Mouse (Mus musculus) testis, postnatal 10 days (tissue): Measurements from ENCODE around the gene Ppm1f.
A peak's percentile ranks its signal among the peaks of the same experiment; 100 is the strongest.

ENCODE experiments used
- DNase-seq: peaks from one replicate; pipeline ENCODE4 v3.0.0; 2021; ENCODE audit warnings: low spot score

The Ppm1f gene

DNA sequence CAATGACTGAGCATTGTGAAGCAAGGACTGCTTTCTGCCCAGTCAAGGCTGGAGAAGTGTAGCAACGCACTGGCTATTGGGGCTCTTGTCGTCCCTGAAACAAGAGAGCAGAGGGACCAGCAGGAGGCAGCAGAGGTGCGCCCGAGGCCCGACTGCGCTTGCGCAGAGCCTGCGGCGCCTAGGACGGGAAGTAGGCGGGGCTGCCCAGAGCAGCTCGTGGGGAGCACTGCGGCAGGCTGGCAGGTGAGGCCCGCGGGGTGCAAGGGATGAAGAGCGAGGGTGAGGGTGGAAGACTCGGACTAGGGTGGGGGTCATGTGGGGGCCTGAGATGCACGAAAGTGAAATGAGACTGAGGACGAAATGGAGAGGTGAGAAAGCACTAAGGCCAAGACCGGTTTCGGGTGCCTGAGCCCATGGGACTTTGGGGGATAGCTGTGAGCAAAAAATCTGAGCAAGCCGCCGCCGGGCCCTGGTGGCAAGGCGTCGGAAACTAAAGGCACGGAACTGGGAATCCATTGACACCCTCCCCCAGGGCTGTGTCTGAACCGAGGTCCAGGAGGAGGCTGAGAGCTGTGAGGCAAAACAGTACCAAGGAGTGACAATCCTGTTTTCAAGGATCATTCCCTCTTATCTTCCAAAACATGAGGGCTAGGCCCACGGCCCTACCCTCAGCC, at the start of gene Ppm1f:
TSS of gene Ppm1f (plus strand) at position 88 of the 674 bp plus-strand sequence.
- DNase-seq = peak; percentile 96

GRCm38 (mm10) chr16:16849196-16849595, 47.1 kb upstream of the Ppm1f start:
- DNase-seq = no peak

GRCm38 (mm10) chr16:16852411-16852810, 43.9 kb upstream of the Ppm1f start:
- DNase-seq = no peak

DNA sequence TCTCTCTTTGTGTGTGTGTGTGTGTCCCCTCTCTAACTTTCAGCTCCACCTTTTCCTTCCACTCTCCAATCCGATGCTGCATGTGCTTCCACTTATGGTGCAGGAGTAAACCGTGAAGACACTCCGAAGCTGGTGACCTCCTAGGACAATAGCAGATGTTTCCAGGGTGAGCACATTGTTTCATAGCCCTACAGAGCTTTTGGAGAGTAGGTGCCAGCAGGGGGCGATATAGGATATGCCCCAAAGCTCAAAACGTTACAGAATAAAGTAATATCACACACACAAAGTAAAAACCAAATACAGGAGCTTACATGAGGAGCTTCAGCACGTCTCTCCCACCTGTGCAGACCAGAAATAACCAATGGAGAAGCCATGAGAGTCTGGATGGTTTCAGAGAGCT, 41.4 kb upstream of the Ppm1f start:
- DNase-seq = peak; percentile 66

DNA sequence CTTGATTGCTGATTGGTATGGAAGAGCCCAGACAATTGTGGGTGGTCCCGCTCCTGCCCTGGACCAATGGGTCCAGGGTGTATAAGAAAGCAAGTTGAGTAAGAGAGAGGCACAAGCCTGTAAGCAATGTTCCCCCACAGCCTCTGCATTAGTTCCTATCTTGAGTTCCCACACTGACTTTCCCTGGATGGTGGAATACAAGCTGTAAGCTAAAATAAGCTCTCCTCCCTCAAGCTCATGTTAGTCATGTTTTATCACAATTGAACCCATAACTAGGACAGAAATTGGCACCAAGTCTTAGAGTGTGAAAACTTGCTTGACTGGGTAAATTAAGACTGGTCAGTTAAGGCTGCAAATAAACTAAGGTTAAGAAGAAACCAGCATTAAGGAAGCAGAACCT, 40.7 kb upstream of the Ppm1f start:
- no peak for DNase-seq

DNA sequence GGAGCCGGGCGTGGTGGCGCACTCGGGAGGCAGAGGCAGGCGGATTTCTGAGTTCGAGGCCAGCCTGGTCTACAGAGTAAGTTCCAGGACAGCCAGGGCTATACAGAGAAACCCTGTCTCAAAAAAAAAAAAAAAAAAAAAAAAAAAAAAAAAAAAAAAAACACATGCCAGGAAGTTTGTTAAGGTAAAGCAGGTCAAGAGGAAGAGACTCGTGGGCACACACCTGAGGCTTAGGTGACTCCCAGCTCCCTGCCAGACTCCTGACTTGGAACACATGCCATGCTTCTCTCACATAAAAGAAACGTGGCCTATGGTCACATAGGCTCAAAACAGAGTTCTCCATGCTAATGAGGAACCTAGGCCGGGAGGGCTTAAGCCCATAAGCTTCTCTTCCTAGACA, 40.2 kb upstream of the Ppm1f start:
- DNase-seq = peak; percentile 8

- peak; percentile 30 for DNase-seq
These were observed 39.4 kb upstream of the Ppm1f start for GRCm38 (mm10) chr16:16856731-16857476.

DNA sequence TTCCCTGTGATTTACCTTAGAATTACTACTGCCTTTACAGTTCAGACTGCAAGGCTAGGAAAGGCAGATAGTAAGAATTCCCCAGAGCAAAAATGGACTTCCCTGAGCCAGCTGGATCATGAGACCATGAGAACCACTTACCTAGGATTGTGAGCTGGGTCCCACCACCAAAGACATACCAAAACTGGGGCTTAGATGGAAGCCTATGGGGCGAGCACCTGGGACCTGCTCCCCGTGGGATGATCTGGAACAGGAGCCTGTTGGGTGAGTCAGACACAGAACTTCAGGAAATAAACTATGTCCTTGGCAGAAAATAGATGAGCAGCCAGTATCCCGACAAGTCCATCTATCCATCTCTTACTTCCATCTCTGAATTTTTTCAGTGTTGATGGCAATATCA, 34.0 kb upstream of the Ppm1f start:
- no peak for DNase-seq

DNA sequence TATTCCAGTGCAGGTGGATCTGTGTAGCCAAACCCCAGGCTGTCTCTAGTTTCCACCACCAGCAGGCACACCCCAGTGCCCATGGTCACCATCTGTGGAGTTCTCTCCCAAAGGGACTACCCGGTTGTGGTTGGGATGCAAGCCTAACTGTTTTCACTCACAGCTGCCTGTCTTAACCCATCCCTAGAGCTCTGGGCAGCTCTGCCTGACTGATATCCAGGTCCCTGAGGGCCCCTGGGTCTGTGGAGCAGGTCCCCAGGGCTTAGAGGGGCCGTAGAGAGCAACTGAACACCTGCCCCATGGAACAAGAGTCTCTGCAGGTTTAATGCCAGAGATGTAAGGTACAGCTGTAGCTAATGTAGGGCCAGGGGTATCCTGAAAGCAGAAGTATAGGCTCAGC, 32.3 kb upstream of the Ppm1f start, which contains the start of gene Igll1:
TSS of gene Igll1 (minus strand) at position 8 of the 400 bp plus-strand sequence.
- peak; percentile 25 for DNase-seq

DNA sequence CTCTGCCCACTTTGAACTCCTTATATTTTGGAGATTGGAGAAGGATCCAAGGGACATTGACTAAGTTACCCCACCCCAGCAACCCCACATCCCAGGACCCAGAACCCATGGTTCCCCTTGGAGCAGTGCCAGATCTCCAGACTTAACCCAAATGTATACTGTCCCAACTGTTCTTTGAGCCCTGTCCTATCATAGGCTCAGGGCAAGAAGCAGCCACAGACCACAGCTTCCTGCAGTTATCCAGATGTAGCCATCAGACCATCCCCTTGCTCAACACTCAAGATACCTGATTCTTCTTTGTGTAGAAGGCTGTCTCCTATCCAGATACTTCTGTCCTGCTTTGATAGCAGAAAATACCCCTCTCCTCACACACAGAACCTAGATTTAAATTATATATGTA, 31.1 kb upstream of the Ppm1f start:
- DNase-seq = peak; percentile 32

GRCm38 (mm10) chr16:16865696-16866561, 30.3 kb upstream of the Ppm1f start:
- peak; percentile 24 for DNase-seq

DNA sequence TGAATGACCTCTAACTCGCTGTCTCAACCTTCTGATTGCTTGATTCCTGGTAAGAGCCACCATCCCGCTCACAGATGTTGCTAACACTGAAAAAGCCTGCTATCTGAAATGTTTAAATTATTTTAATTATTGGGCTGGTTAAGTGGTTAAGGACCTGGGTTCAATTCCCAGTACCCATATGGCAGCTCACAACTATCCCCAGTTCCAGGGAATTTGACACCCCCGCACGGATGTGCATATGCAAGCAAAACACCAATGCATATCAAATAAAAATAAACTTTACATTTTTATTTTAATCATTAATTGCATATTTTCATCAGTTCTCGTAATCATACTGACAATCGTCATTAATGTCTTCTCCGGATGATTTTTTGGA, 26.0 kb upstream of the Ppm1f start:
- no peak for DNase-seq

GRCm38 (mm10) chr16:16870617-16871331, 25.5 kb upstream of the Ppm1f start, which contains the start of the genes Top3b and Vpreb1:
Gene Top3b, plus strand, starts transcription at chr16:16870736.
Gene Vpreb1, minus strand, starts transcription at chr16:16870843.
- peak; percentile 85 for DNase-seq

GRCm38 (mm10) chr16:16879025-16879424, 17.2 kb upstream of the Ppm1f start:
- no peak for DNase-seq

DNA sequence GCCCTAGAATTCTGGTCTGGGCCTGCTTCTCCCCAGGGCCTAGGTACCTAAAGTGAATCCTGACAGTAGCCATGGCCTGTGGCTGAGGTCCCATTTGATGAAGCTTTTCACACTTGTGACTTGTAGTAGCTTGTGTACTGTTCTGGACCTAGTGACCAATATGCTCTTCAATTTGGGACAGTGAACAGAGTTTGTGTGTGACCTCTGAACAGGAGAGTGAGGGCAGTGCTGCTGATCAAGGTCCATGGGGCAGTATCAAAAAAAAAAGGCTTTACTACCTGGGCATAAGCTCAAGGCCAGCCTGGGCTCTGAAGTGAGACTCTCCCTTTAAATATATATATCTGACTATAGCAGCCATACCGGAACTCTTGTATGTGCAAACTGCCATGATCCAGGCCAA, 7.9 kb upstream of the Ppm1f start:
- no peak for DNase-seq

- DNase-seq = no peak
These were observed 3.9 kb upstream of the Ppm1f start for GRCm38 (mm10) chr16:16892366-16892765.

GRCm38 (mm10) chr16:16896015-16896381, 271 bp upstream of the Ppm1f start:
- DNase-seq = no peak

DNA sequence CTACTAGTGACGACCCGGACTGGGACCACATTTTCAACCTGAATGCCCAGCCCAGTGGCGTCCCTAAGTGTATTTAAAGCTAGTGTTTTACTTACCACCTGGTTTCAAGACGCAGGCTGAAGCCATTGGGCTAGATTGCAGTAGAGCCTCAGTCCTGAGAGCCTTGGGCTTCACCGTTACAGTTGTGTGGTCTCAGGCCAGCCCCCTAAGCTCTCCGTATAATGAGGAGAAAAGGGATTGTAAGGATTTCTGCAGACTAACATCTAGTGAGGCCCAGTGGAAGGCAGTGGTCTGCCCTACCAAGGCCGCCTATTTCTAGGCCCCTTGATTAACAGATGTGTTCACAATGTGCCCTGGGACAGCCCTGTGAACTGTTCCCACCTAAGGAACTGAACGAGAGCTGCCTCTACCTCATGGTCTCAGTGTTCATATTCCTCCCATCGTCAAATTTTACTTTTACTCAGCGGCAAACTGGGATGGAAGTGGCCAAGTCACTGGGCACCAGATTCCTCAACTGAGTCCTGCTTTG, 851 bp downstream of the Ppm1f start:
- DNase-seq = no peak

GRCm38 (mm10) chr16:16902329-16902728, 6.1 kb downstream of the Ppm1f start:
- DNase-seq = no peak

GRCm38 (mm10) chr16:16903188-16903587, 6.9 kb downstream of the Ppm1f start:
- DNase-seq = no peak

DNA sequence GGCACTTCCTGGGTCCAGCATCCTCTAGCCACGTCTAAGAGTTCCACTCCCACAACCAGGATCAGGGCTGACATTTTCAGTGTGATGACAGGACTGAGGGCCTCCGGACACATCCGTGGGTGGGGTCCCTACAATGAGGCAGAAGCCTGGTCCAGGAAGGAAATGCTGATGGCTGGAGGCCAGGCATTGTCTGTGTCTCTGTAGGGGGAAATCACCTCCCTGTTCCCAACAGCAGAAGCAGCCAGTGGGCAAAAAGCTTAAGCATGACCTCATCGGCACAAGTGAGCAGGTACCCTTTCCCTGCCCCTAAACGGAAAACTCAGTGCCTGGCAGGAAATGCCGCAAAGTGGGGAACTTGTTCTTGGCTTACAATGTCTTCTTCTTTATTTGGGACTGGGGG, 11.5 kb downstream of the Ppm1f start:
- DNase-seq = no peak
